Mouse (Mus musculus): ENCODE data around the gene Ndufb5. TPM values are rescaled to one million over a fixed set of nuclear protein-coding genes. Genes with fewer than 3 reads are reported as not detected.

Gene Ndufb5
- total and polyA plus RNA-seq, 3 experiments, result 213 to 502 (median 241) TPM

DNA sequence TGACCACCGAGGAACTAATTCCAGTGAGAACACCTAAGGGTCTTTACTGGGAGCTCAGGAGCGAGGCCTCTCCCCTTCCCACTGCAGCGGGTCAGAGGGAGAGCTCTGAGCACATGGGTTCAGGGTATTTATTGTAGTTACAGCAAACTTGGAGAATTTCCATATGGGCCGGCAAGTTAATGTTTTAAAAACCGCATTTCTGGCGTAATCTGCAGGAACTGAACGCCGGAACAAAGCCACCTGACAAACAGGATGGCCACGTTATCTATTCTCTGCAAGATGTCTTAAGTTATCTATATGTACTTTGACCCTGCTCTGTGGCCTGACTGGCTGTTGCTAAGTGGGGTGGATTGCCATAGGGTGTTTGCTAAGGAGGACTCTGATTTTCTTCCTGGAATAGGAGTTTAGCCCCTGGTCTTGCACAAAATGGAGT is 47.2 kb upstream of the Ndufb5 start (continued):
- TF ChIP-seq TAL1 (IDR thresholded peaks at IDR 0.05; ENCODE audit: low read length) (peak; percentile 90), MXI1 (IDR thresholded peaks at IDR 0.05; ENCODE audit: low read depth, low read length) (peak; percentile 88), SMC3 (IDR thresholded peaks at IDR 0.05; ENCODE audit: low read depth, low read length) (no peak), ZNF384 (IDR thresholded peaks at IDR 0.05; ENCODE audit: low read depth, low read length) (no peak), GATA1 (IDR thresholded peaks at IDR 0.05; ENCODE audit: low read depth, low read length) (peak; percentile 98), MAX (IDR thresholded peaks at IDR 0.05; ENCODE audit: low read length) (peak; percentile 84), ELF1 (IDR thresholded peaks at IDR 0.05; ENCODE audit: low read depth, low read length) (peak; percentile 59; the same call in 1 of the 2 replicates), MYC (IDR thresholded peaks at IDR 0.05; ENCODE audit: low read depth, low read length) (peak; percentile 92; the same call in 1 of the 2 replicates), NELFE (IDR thresholded peaks at IDR 0.05; ENCODE audit: low read depth, low read length) (no peak), CHD2 (IDR thresholded peaks at IDR 0.05; ENCODE audit: low read length) (no peak; the same call in 1 of the 2 replicates), JUND (IDR thresholded peaks at IDR 0.05; ENCODE audit: low read depth, low read length) (no peak), RAD21 (IDR thresholded peaks at IDR 0.05; ENCODE audit: low read depth, low read length) (no peak), CTCF (IDR thresholded peaks at IDR 0.05 in 2 of 3, conservative IDR thresholded peaks at IDR 0.05 in 1 of 3; ENCODE audit: control insufficient read depth in 1 of 3, insufficient read depth in 1 of 3, low read depth in 2 of 3, low read length in 3 of 3, poor library complexity in 1 of 3, severe bottlenecking in 1 of 3) (no peak), POLR2A (IDR thresholded peaks at IDR 0.05; ENCODE audit: control insufficient read depth in 1 of 2, insufficient read depth in 1 of 2, low read depth in 1 of 2, low read length in 2 of 2, poor library complexity in 1 of 2) (peak in 1 of 2 experiments; percentile 33; a peak in 1 of 4 replicates), POLR2AphosphoS5 (IDR thresholded peaks at IDR 0.05; ENCODE audit: borderline replicate concordance, low read depth, low read length) (no peak), USF1 (IDR thresholded peaks at IDR 0.05; ENCODE audit: low read depth, low read length) (peak; percentile 79), RCOR1 (IDR thresholded peaks at IDR 0.05; ENCODE audit: low read depth, low read length) (peak; percentile 97), KAT2A (conservative IDR thresholded peaks at IDR 0.05; ENCODE audit: low read depth, low read length) (peak; percentile 34), ZMIZ1 (IDR thresholded peaks at IDR 0.05; ENCODE audit: low read depth, low read length) (no peak), HCFC1 (IDR thresholded peaks at IDR 0.05; ENCODE audit: low read depth, low read length) (peak; percentile 60)

DNA sequence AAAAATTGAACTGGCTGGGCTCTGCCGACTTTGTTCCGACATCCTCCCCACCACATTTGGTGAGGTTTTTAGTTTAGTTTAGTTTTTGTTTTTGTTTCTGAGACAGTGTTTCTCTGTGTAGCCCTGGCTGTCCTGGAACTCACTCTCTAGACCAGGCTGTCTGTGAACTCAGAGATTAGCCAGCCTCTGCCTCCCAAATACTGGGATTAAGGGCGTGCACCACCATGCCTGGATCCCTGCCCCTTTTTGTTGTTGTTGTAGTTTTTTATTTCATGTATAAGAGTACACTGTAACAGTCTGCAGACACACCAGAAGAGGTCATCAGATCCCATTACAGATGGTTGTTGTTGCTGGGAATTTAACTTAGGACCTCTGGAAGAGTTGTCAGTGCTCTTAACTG is 46.8 kb upstream of the Ndufb5 start:
- Histone ChIP-seq H3K36me3 (ENCODE audit: control insufficient read depth in 1 of 2, insufficient read depth in 2 of 2, low read length in 2 of 2) (peaks cover 0 to 41% of the 10 kb centered on the region in 2 experiments; a peak in 2 of 4 replicates), H3K27me3 (ENCODE audit: control insufficient read depth in 1 of 2, insufficient read depth in 2 of 2, low read length in 2 of 2) (no peaks in the 10 kb centered on the region), H3K4me3 (ENCODE audit: control insufficient read depth in 1 of 2, insufficient read depth in 1 of 2, low read depth in 2 of 2, low read length in 2 of 2) (0 out of 4 replicates have a peak overlapping the region, but pooled peaks of 1 of the 2 experiments have one; percentile 18), H3K4me1 (ENCODE audit: control insufficient read depth in 1 of 2, insufficient read depth in 2 of 2, low read length in 2 of 2) (peaks cover 31 to 41% of the 10 kb centered on the region in 2 experiments), H3K9ac (ENCODE audit: control insufficient read depth, low read depth, low read length, poor library complexity, severe bottlenecking) (no peak overlapping the region; the same call in 1 of the 2 replicates), H3K9me3 (replicated peaks; ENCODE audit: insufficient read depth, low read length) (no peaks in the 10 kb centered on the region), H3K27ac (ENCODE audit: control insufficient read depth, low read depth, low read length) (peak overlapping the region; percentile 33), H3K79me2 (ENCODE audit: control insufficient read depth, insufficient read depth, low read length, poor library complexity) (no peaks in the 10 kb centered on the region)
- no peak for DNase-seq (ENCODE audit: low read depth, low spot score)
- TF ChIP-seq MAFK (IDR thresholded peaks at IDR 0.05; ENCODE audit: borderline replicate concordance, low read depth, low read length), result no peak
- TF ChIP-seq SMC3 (IDR thresholded peaks at IDR 0.05; ENCODE audit: low read depth, low read length), result no peak
- TF ChIP-seq ZMIZ1 (IDR thresholded peaks at IDR 0.05; ENCODE audit: low read depth, low read length), result no peak
- no peak for TF ChIP-seq ZKSCAN1 (IDR thresholded peaks at IDR 0.05; ENCODE audit: low read depth, low read length)
- no peak for TF ChIP-seq ETS1 (IDR thresholded peaks at IDR 0.05; ENCODE audit: low read depth, low read length)
- TF ChIP-seq E2F4 (IDR thresholded peaks at IDR 0.05; ENCODE audit: borderline replicate concordance, low read depth, low read length), result no peak
- TF ChIP-seq MEF2A (IDR thresholded peaks at IDR 0.05; ENCODE audit: extremely low read depth, insufficient replicate concordance, low read depth, low read length, poor library complexity, severe bottlenecking), result no peak
- no peak for TF ChIP-seq EP300 (IDR thresholded peaks at IDR 0.05; ENCODE audit: low read depth in 1 of 2, low read length in 2 of 2)
- TF ChIP-seq GABPA (IDR thresholded peaks at IDR 0.05; ENCODE audit: low read depth, low read length), result no peak
- no peak for TF ChIP-seq CTCF (IDR thresholded peaks at IDR 0.05 in 2 of 3, conservative IDR thresholded peaks at IDR 0.05 in 1 of 3; ENCODE audit: control insufficient read depth in 1 of 3, insufficient read depth in 1 of 3, low read depth in 2 of 3, low read length in 3 of 3, poor library complexity in 1 of 3, severe bottlenecking in 1 of 3)
- TF ChIP-seq CHD1 (IDR thresholded peaks at IDR 0.05; ENCODE audit: low read depth, low read length), result no peak

Data from MEL (cell line).